Mouse (Mus musculus) cerebellum, adult 18-20 months (tissue): ENCODE measurements around the gene Rab30.
"Not testable (repeated sequence)": the region's sequence is repeated elsewhere in the genome, so short reads cannot be mapped to it uniquely, and the experiment has no call there.

Experiments
- DNase-seq, 2 experiments: peaks; one replicate each; pipeline ENCODE4 v3.0.0; 2021

Gene Rab30

DNA sequence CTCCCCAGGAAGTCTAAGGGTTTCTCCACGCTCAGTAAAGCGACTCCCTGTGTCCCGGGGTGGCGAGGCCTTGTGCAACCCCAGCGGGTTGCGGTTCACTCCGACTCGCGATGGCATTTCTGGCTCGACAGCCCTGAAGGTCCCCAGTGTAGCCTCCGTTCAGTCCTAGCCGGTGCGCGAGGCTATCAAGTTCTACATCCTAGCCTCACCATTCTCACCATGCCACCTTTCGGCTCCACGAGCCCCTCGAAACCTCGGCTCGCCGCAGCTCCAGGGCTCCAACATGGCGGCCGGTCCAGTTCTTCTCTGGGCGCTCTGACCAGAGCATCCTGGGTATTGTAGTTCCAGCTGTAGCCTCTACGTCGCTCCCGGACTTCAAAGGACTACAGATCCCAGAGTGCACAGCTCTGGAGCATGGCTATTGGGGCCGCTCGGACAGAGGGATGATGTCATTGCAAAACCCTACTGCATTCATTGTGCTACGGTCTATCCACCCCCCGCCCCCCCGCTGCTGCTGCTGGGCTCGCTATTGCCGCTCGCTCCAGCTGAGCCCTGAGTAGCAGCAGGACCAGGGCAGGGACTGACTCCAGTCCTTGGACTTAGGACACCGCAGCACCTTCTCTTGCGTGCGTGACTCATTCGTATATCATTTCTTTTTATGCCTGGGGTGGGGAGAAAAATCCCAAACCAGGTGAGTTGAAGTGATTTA is at the start of gene Rab30:
Gene Rab30, plus strand, starts transcription at position 452 of the 709 bp plus-strand sequence.
- peak; percentile 89 to 97 for DNase-seq

DNA sequence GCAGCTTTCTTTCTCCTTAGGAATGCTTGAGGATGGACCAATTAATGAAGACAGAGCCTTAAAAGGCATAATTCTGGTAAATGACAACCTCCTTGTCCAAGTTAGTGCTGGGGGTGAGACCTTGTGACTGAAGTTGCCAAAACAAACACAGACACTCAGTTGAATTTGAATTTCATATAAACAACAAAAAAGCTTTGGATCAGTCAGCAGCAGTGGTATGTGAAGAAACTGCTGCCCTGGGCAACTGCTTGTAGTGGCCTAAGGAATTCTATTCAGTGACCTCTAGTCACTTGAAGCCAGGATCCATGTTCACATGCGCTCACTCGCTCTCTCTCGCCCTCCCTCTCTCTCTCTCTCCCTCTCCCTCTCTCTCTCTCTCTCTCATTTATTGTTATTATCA is 45.0 kb upstream of the Rab30 start:
- DNase-seq = no peak

DNA sequence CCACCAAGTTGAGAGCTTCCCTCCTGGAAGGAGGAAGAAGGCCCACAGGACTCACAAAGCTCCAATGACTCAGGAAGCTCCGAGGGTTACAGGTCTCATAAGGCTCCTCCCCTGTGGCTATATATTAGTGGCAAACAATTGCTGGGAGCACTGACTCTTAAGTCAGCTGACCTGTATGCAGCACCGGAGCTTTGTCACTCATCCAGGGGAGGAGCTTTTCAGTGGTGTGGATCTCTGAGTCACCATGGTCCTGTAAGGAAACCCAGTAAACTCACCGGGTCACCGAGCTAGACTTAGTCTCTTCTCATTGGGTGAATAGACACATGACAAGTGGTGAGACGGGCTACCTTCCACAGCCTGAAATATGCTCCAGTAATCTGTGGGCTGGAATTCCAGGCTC is 42.6 kb upstream of the Rab30 start:
- DNase-seq = no peak

DNA sequence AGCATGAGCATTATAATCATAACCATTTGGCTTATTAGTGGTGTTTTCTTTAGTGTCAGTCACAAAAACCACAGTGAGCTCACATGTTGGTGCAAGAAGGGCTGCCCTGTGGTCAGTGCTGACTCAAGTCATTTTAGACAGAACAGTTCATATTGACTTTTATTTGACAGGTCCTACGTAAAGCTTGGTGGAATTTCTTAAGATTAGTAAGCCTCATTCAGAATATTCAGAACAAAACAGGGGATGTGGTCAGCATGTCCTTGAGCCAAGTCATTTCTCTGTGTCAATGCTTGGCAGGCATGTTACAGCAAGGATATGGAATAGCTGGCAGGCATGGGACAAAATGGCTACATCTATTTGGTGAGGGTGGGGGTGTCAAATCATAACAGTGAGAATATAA is 37.7 kb upstream of the Rab30 start:
- DNase-seq = no peak

DNA sequence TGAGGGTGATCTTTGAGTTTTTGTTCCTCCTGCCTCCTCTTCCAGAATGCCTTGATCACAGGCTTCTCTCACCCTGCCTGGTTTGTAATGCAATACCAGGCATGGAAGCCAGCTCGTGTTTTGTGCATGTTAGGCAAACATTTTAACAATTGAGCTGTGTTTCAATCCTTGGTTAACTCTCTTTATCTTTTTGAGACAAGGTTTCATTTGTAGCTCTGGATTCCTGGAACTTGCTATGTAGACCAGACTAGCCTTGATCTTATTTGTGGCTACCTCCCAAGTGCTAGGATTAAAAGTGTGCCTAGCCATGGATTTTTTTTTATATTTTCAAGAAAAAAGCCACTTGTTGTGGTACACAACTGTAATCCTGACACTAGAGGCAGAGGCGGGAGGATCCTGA is 35.9 kb upstream of the Rab30 start:
- no peak for DNase-seq

DNA sequence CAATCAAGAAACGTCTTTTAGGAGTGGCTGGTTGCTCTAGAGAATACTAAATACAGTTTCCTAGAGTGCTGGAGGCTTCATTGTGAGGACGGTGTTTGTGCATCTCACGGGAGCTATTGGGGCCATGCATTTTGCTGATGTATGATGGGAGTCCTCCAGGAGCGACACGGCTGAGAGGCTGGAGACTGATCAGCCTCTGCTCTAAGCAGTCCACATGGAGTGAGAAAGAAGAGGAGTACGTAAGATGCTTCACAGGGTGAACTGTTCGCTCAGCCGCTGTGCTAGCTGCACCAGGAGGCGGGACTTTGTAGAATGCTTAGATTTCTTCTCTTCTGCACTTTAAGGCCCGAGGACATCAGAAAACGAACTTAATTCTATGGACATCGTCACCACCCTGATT is 34.7 kb upstream of the Rab30 start:
- no peak for DNase-seq

DNA sequence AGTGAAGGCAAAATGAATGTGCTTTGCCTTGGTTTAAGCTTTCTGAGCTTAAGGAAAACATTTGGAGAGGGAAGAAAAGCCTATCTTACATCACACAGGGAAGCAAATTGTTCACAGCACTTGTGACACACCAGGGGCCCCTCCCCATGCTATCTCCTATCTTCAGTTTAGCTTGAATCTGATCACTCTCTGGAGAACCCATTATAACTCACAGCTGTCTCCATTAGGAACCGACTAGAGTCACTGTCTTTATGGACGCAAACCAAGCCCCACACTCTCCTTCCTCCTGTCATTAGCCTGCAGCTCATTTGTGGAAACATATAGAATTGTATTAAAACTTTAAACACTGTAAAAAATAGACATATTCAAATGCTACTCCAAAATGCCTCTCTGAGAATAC is 31.8 kb upstream of the Rab30 start:
- no peak for DNase-seq

DNA sequence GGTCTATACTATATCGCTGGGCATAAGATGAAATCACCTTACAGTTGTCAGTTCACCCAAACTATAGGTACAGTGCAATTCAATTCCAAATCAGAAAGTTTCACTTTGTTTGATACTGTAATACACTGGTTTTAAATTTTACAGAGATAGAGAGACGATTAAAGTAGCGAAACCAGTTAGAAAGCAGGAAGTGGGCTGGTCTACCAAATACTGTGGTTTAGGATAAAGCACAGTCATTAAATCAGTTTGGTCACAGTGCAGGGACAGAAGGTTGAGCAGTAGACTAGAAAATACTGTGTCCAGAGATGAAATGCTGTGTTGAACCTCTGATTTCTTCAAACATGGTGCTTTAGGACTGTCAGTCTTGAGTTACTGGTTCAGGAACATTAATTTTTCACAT is 29.8 kb upstream of the Rab30 start:
- DNase-seq = no peak

DNA sequence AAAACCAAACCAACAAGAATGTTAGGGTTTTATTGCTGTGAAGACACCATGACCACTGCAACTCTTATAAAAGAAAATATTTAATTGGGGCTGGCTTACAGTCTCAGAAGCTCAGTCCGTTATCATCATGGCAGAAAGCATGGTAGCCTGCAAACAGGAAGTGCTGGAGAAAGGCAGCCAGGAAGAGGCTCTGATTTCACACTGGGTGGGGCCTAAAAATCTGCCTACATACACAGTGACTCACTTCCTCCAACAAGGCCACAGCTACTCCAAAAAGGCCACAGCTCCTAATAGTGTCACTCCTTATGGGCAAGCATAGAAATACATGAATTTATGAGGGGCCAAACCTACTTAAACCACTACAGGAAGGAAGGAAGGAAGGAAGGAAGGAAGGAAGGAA is 26.3 kb upstream of the Rab30 start:
- no peak for DNase-seq

DNA sequence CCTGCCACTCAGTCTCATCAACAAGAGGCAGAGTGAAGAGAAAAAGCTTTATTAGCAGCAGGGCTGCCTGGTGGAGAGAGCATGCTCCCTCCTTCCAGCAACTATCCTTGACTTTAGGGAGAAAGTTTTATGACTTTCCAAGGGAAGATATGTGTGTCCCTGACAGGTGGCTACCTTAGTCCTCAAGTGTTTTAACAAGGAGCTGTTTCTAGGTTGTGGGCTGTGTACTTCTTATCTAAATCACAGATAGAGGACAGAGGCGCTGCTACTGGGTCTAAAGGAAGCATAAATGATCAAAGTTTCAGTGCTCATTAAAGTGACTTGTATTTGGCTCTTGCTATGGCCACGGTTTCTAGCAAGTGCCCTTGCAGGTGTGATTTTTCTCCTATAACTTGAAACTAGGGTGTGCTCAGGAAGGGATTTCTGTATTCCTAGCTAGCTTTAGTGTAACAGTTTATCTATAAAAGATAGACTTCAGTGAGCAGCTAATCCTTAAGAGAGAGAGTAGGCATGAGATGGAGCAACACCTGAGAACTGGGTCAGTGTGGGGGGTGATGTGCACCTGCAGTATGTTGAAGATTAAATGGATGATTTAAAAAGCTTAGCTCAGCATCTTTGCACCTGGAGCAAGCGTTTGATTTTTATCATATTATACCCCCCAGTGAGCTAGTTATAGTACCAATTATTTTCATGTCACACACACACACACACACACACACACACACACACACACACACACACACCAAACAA is 21.1 kb upstream of the Rab30 start:
- no peak for DNase-seq

DNA sequence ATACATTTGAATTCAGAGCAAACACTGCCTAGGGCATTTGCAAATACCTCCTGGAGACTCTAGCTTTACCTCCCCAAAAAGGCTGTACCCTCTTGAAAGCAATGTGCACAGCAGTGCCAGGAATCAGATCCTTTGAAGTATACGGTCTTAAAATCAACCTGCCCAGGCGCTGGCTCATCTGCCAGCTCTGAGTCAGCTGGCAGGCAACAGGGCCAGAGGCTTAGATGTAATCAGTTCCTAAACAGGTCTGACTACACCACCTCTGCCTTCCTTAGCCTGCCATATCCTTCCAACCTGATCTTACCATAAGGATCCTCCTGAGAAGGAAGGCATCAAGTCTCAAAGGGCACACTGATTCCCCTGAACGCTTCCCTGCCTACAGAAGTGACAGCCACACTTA is 17.7 kb upstream of the Rab30 start:
- no peak for DNase-seq

DNA sequence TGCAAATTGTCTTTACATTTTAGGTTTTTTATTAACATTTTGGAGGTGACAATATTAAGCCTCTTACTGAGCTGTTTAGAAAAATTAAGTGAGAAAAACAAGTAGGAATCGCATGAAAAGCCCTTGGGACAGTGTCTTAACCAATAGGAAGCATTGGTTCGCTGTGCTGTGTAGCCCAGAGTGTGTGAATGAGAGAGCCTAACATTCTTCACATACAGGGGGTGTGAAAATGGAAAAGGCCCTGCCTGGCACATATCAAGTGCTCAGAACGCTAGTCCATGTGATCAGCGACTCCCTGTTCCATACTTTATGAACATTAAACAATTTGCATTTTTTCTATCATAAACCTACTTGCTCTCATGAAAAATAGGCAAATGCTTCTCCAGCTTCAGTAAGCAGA is 17.1 kb upstream of the Rab30 start:
- DNase-seq = no peak

DNA sequence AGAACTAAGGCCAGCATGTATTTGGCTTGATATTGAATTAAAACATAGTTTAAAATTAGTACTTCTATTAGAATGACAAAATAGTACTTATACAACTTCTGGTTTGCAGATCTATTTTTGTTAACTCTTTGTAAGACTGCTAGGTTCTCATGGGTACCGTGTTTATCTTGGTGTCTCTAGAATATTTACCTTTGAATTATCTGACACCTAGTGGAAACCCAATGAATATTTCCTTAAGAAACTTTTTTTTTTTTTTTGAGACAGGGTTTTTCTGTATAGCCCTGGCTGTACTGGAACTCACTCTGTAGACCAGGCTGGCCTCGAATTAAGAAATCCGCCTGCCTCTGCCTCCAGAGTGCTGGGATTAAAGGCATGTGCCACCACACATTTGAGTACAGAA is 11.8 kb upstream of the Rab30 start:
- not testable (repeated sequence) for DNase-seq

DNA sequence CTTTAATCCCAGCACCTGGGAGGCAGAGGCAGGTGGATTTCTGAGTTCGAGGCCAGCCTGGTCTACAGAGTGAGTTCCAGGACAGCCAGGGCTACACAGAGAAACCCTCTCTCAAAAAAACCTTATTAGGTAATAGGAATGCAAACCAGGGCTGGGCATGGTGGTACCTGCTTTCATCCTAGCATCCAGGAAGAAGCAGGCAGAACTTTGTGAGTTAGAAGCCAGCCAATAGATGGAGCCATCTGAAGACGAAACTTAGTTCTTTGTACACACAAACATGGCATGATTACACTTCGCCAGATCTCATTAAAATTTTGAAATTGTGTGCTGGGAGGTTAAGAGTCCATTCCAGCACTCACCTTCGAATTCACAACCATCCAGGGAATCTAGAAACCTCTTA is 10.9 kb upstream of the Rab30 start:
- no peak for DNase-seq

DNA sequence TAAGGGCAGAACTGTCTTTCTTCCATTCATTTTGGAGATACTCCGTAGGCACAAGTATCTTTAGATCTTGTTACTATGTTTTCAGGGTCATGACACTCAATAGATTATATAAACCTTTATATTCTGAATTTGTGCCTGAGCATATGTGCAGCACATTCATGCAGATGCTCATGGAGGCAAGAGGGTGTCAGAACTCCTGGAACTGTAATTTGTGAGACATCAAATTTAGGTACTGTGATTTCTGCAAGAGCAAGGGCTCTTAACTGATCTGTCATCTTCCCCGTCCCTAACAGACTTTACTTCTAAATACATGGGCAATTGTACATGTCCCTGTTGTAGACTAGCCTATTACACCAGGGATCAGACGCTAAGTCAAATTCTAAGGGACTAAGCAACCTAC is 10.4 kb upstream of the Rab30 start:
- no peak for DNase-seq

DNA sequence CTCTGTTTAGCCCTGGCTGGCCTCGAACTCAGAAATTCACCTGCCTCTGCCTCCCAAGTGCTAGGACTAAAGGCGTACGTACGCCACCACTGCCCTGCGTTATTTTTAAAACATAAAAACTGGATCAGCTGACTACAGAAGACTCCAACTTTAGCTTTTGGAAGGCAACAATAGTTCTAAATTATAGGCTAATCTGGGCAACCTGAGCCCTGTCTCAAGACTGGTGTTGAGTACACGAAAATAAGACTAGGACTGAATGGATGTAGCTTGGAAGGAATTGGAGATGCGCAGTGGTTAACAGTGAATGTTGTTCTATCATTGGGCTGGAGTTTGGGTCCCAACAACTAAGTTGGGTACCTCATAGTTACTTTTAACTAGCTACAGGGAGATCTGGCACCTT is 9.3 kb upstream of the Rab30 start:
- no peak for DNase-seq

DNA sequence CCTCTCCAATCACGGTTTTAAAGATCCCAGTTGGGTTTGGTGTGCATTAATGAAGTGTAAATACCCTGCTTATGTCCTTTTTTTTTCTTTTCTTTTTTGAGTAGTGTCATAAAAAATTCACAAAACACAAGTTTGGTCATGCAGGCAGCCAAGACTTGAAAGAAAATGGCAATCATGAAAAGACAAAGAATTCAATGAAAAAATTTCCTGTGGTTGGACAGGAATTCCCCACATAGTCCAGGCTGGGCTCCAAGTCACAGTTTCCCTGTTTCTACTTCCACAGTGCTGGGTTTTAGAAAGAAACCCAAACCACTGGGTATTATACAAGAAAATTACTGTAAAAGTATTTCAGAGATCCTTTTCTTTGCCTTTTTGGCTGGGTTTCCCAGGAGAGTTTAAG is 3.8 kb upstream of the Rab30 start:
- no peak for DNase-seq

DNA sequence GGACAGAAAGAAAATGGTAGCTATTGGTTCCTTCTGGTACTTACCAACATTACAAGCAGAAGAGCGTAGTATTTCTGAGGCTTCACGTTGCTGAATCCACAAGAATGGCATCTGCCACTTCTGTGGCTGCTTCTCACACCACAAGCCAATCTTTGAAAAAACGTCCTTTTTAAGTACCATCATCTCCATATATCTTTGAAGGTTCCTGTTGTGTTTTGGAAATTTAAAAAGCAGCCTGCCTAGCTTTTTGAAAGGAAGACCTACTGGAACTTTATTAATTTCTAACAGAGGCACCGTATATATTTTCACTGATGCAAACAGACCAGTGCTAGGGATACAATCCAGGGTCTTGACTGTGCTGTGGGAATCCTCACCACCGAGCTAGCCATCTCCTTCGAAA is 1.4 kb upstream of the Rab30 start:
- DNase-seq = no peak

DNA sequence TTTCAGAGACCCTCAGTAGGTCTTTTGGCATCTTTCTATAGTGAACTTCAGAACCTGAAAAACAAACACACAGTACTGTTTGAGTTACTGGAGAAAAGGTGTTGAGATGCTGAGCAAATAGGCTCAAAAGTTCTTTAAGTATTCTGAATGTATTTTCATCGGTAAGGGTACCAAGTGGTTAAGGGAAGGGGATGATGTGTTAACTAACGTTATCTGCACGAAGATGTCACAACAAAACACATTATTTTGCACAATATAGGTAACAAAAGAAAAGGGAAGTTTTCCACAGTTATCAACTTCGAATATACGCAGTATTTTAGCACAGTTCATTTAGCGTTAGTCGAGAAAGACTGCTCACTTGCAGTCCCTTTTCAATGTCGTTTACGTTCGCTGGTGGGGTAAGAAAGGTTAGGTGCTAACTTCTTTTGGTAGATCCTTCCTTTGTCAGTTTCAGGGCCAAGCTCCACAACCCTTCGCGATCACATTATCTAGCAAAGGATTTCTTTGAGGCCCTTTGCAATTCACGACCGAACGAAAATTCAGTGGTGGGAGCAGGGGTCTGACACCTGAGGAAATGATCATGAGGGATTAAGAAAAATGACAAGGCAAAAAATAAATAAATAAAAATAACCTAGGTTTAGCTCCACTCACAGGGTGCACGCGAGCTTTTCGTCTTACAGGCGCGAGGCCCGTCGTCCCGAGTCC is 840 bp upstream of the Rab30 start:
- no peak for DNase-seq

DNA sequence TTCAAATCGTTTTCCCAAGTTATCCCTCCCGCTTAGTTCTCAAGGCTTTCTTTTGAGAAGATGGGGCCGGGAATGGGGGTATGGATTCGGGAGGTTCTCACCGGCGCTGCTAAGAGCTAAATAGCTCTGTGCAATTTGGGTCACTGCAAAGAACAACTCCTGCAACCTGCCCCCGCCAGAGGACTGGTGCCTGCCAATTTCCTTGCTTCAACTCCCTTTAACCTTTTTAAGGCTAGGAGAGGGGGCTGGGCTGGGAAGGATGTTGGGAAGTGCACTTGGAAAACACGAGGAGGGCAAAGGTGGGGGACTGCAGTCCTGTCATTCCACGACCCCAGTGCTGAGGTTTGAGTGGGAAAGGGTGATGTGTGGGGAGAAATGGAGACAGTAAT is 452 bp downstream of the Rab30 start:
- DNase-seq = peak in 1 of 2 experiments; percentile 66

DNA sequence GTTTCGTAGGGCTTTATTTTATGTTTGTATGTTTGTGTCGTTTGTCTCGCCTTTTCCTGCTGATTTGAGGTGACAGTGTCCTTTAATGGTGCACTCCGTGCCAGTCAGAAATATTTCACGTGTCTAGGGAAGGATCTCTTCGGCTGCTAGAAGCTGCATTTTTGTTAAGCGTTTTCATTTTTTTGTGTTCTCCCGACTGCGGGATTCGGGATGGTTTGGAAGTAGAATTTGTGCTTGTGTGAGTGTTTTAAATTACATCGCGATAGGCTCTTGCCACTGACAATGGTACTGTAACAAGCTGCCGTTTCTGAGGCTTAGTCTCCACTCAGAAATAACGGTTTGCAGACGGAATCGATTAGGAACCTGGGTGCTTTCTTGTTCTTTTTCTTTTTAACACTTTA is 938 bp downstream of the Rab30 start:
- peak in 1 of 2 experiments; percentile 39 for DNase-seq

DNA sequence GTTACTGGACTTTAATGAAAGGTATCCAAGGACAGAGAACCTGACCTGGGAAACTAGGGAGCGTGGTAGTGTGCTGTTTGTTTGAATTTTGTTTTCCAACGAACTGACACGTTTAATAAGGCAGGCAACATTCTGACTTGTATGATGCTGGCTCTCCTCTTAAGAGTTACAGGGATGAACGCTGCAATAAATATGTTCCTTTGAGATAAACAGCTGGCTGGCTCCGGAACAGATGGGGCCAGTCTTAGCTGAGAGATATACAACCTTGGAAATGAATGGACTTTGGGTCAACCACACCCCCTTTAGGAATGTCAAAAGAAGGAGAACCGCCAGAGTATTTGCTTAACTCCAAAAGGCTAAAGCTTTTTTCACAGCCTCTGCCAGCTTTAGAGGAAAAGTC is 1.4 kb downstream of the Rab30 start:
- no peak for DNase-seq

DNA sequence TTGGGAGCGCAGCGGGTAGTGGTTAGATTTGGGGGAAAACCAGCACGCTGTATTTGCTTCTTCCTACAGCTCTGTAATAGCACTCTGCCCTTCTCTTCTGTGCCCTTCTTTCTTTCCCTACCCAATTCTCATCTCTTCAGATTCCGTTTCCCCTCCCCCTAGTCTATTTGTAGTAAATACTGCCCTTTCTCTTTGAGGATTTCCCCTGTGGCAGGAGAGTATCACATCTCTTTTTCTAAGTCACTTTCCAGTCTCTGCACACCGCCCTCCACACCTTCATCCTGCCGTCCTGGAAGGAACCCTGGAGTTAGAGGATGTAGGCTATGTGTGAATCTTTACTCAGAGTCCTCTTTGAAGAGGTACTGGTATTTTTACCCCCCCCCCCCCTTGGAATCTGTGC is 1.9 kb downstream of the Rab30 start:
- DNase-seq = no peak

DNA sequence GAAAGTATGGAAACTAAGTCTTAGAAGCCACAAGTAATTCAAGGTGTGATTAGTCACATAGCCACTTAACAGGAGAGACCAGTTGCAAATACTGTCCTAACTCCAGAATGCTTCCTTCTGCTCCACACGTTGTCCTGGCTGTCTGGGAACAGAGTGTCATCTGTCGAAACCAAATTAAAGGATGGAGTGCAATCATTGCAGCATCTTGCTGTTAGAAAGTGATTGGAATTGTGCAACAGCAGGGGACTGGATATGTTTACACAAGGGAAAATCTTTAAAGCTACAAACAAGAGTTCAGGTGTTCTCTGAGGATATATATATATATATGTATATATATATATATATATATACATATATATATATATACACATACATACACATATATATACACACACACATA is 9.0 kb downstream of the Rab30 start:
- no peak for DNase-seq
